Mouse (Mus musculus) frontal cortex, postnatal 14 days (tissue): ENCODE data around the gene Fignl1.

Experiments used
- DNase-seq, 2 experiments: peaks; one replicate each; pipeline ENCODE4 v3.0.0; 2022; ENCODE audit warnings: low spot score in 2 of 2

The Fignl1 gene

GRCm38 (mm10) chr11:11766105-11766504, 42.7 kb downstream of the Fignl1 start:
- DNase-seq, result no peak

GRCm38 (mm10) chr11:11765414-11765813, 43.3 kb downstream of the Fignl1 start:
- DNase-seq, result no peak

GRCm38 (mm10) chr11:11763211-11763666, 45.5 kb downstream of the Fignl1 start:
- no peak for DNase-seq

GRCm38 (mm10) chr11:11758883-11759282, 49.9 kb downstream of the Fignl1 start:
- no peak for DNase-seq

GRCm38 (mm10) chr11:11758121-11758520, 50.6 kb downstream of the Fignl1 start:
- DNase-seq, result no peak

GRCm38 (mm10) chr11:11752859-11753258, 55.9 kb downstream of the Fignl1 start:
- DNase-seq, result no peak

GRCm38 (mm10) chr11:11751091-11751490, 57.7 kb downstream of the Fignl1 start:
- DNase-seq, result no peak

GRCm38 (mm10) chr11:11744222-11744621, 64.5 kb downstream of the Fignl1 start:
- no peak for DNase-seq

GRCm38 (mm10) chr11:11742626-11743025, 66.1 kb downstream of the Fignl1 start:
- DNase-seq, result no peak

GRCm38 (mm10) chr11:11741574-11741973, 67.2 kb downstream of the Fignl1 start:
- DNase-seq, result no peak

GRCm38 (mm10) chr11:11740603-11741002, 68.2 kb downstream of the Fignl1 start:
- no peak for DNase-seq

- no peak for DNase-seq
Measured at GRCm38 (mm10) chr11:11739054-11739453, 69.7 kb downstream of the Fignl1 start.

GRCm38 (mm10) chr11:11737562-11737961, 71.2 kb downstream of the Fignl1 start:
- DNase-seq, result no peak
